Comparison of ENCODE assay signal across 7 mouse cellular contexts in the genomic region with DNA sequence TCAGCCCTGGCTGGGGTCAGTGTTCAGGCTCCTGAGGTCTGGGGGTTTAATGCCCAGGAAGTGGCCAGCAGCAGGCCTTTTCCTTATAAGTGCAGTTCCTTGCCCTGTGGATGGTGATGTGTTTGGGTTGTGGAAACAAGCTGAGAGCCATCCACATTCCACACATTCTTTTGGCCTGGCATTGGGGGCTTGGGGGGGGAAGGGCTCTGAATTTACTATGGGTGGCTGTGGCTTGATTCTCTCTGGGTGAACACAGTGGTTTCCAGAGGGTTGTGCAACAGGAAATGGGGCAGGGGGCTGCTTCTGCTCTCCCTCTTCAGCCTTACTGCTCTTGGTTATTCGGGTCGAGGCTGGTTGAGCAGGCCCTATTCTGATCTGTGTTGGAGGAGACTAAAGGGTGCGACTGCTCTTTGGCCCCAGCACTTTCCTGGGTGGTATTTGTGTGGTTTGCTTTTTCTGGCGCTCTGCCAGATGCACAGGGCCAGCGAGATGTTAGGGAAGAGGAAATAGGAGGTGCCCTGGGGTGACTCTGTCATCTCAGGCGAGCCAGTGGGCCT. TPM values are rescaled to one million over a fixed set of nuclear protein-coding genes. Genes with fewer than 3 reads are reported as not detected.
DNase-seq lines count a peak whose midpoint lies in the region; ATAC-seq lines count a peak whose summit lies in the region.

No protein-coding gene starts in this region.

- H3K9ac ChIP-seq in embryonic facial prominence, embryonic 13.5 days, result peak overlapping the region; percentile 17; the same call in 1 of the 2 replicates

- peak overlapping the region; percentile 17 for H3K4me2 ChIP-seq in embryonic facial prominence, embryonic 13.5 days

- H3K4me3 ChIP-seq in embryonic facial prominence, embryonic 13.5 days, result no peak overlapping the region

- H3K36me3 ChIP-seq in embryonic facial prominence, embryonic 13.5 days, result no peaks in the 10 kb centered on the region; the same call in 1 of the 2 replicates

- WGBS in embryonic facial prominence, embryonic 13.5 days, result 9% methylated on average over 6 of the region's 6 CpGs

- H3K4me1 ChIP-seq in embryonic facial prominence, embryonic 13.5 days, result peaks cover 78% of the 10 kb centered on the region

- peak; percentile 43; the same call in 1 of the 2 replicates for ATAC-seq in embryonic facial prominence, embryonic 13.5 days (ENCODE audit: insufficient number of reproducible peaks, insufficient read depth, low FRiP score, low TSS enrichment, low read depth)
- peak; percentile 71 for ATAC-seq in megakaryocyte, adult 5-6 weeks (ENCODE audit: poor library complexity, severe bottlenecking)

- H3K27me3 ChIP-seq in embryonic facial prominence, embryonic 13.5 days, result no peaks in the 10 kb centered on the region

- H3K27ac ChIP-seq in embryonic facial prominence, embryonic 13.5 days, result peak overlapping the region; percentile 83

- DNase-seq in 3134 (ENCODE audit: extremely low read depth, insufficient read length, low spot score) (peak; percentile 84), 3T3-L1 (ENCODE audit: low read depth, low spot score) (peak; percentile 86)
- DNase-seq in kidney, postnatal 36 days, result peak; percentile 79 to 80
- DNase-seq in cerebellum, postnatal 14 days, result no peak
- DNase-seq in gastrocnemius, adult 18-20 months (ENCODE audit: low spot score), result no peak

- H3K9me3 ChIP-seq in embryonic facial prominence, embryonic 13.5 days, result no peaks in the 10 kb centered on the region

RNA-seq across cellular contexts. Expression of gene Sh3bp4, which starts 38.2 kb away (rescaled TPM):
- 24.1 and 26.1 TPM in 2 replicates for polyA plus RNA-seq in embryonic facial prominence, embryonic 13.5 days (2015; fragmentation: Nextera tagmentation; extraction: Ambion mirVana)
- total RNA-seq in megakaryocyte, adult 5-6 weeks (2015), result 1.9 and 3.6 TPM in 2 replicates
- 0.94 and 1.3 TPM in 2 replicates for total RNA-seq in megakaryocyte, adult 5-6 weeks (2017)
- 1 to 10 TPM; 2.5 to 3.7 TPM for total RNA-seq in gastrocnemius, adult 18-20 months (2021)

Comparison
In these comparisons a context has a peak if more than half of its experiments do, and no peak if none do; other contexts are left out.
1. DNase-seq: peak in 3134 (single experiment), 3T3-L1 (single experiment) and kidney, postnatal 36 days (2 of 2); none in cerebellum, postnatal 14 days (0 of 2) and gastrocnemius, adult 18-20 months (single experiment).